Mouse (Mus musculus): ENCODE results near the gene Pcgf5. TPM values are rescaled to one million over a fixed set of nuclear protein-coding genes. Genes with fewer than 3 reads are reported as not detected.
"Not testable (repeated sequence)": the region's sequence is repeated elsewhere in the genome, so short reads cannot be mapped to it uniquely, and the experiment has no call there.

Gene Pcgf5
- total RNA-seq, 1 experiment from 2014 or later = 21.1 TPM

DNA sequence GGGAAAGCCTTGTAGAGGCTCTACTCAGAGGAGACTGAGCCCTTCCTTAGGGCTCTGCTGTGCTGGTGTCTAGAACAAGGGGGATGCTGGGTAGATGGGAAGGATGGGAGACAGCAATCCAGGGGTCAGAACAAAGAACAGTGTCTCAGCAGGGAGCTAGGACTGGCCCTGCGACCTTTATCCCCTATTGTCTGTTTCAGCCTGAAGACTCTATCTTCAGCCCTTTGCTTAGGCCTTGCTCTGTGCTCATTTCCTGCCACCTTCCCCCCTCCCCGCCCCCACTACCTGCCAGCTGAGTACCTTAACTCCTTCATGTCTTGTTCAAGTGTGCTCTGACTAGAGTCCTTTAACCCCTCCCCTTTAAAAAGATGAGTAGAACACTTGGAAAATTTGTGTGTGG, 36.3 kb downstream of the Pcgf5 start:
- DNase-seq = no peak

GRCm38 (mm10) chr19:36388502-36388901, 40.4 kb downstream of the Pcgf5 start:
- DNase-seq = no peak

DNA sequence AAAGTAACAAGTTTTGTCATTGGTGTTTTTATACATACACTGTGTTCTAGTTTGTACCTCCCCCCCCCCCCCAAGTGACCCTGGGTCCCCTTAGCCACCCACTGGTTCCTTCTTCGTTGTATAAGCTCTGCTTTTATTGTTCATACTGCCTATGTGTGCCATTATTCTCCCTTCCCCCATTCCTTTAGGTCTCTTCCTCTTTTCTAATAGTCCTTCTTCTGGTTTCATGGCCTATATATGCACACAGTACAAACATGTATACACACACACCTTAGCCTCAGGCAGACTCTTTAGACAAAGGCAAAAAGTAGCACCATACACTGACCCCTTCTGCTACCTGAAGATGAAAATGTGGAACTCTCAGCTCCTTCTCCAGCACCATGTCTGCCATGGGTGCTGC, 42.6 kb downstream of the Pcgf5 start:
- no peak for DNase-seq

DNA sequence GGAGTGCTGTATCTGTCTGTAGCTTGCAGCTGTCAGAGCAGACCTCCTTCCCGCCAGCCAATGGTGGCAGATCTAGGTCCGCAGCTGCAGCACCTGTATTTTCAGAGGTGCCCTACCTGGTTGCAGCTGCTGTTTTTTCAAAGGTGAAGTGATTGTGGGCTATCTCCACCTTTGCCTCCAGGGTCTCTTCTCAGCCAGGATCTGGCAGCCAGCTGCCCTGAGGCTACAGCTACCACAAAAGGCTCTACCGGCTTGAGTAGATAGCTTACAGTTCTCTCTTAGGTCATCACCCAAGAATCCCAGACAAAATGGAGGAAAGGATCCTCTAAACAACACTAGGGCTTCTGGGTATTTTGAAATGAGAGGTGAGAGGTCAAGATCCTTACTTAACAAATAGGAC, 50.4 kb downstream of the Pcgf5 start:
- no peak for DNase-seq

DNA sequence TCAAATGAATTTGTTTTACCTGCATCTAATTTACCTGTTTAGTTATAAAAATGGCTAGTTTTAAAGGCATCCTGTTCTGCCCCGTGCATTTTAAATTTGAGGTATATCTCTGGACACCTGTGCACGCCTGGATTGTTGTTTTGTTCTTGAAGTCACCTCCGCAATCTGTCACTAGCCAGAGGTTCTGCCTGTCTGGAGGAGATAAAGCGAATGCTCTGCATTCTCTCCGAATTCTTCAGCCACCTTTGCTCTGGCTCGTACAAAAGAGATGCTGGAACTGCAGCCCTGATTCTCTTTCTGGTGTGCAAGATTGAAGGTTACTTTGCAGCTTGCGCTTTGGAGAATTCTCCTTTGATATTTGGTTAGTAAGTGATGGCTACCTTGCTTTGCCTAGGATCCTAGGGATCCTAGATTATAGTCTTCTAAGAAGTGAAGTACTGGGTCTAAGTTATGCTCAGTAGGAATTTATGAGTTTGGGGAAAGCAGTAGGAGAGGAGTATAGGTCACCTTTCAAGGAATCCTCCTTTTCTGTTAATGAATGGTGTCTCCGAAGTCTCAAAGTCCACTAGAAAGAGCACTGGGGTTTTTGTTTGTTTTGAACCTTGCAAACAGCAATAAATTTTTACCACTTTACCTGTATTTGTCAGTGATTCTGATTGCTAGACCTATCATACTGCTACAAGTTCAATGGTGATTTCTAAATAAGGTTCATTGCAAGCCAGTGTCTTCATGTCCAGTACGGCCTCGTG, 60.4 kb downstream of the Pcgf5 start:
- DNase-seq = no peak

DNA sequence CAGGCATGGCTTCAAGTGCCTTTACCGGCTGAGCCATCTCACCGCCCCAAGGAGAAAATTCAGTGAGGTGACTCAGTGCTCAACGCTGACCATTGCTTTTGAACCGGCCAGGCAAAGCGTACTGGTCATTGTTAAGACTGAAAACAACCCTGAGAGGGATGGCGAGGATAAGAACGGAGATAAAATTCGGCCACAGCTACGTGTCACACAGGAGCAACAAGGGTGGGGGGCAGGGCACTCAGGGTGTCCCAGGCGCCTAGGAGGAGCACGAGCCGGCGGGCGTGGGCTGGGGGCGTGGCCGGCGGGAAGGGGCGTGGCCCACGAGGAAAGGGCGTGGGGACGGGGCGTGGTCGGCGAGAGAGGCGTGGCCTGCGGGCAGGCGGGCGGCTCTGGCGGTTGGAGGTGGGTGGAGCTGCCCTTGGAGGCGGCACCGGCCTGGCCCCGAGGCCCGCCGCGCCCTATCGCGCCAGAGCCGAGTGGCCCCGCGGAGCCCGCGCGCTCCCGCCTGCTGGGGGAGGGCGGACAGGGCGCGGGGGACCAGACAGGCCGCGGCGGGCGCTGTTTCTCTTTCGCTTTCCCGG, 61.3 kb downstream of the Pcgf5 start:
- peak; percentile 99 for DNase-seq

DNA sequence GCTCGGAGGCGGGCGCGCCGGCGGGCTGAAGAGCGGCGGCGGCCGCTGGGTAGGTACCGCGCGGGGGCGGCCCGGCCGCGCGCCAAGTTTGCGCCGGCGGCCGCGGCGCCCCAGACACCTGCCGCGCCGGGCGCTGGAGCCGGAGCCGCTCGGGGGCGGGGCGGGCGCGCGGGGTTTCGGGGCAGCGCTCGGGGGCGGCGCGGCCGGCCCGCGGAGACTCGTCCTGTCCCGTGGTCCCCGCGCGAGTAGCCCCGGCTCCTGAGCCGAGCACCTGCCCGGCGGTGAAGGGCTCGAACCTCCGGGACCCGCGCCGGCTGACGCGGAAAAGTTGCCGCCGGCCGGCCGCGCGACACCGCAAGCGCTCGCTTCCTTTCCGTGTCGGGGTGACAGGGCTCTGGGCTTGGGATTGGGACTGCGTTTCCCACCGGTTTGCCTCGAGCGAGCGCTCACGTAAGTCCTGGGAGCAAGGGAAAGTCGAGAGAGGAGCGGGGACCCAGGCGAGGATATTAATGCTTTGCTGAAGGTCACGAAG, 61.8 kb downstream of the Pcgf5 start:
- peak; percentile 56 for DNase-seq

DNA sequence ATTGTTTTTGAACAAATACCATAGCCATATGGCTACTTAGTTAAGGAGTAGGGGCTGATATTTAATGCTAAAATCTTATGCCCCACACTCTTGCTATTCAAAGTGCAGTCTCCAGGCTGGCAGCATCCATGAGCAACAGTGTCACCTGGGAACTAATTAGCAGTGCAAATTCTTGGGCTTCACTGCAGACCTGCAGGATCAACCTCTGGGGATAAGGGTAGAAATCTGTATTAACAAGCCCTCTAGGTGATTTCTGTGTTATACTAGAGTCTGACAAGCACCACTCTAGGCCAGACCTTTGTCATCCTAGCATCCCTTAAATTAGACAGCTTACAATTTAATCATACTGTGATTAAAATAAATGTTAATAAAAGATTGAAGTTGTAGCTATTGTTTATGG, 71.8 kb downstream of the Pcgf5 start:
- DNase-seq = no peak

- no peak for DNase-seq
Measured at GRCm38 (mm10) chr19:36427195-36427876, 79.2 kb downstream of the Pcgf5 start.

GRCm38 (mm10) chr19:36428116-36428515, 80.0 kb downstream of the Pcgf5 start:
- DNase-seq = no peak

DNA sequence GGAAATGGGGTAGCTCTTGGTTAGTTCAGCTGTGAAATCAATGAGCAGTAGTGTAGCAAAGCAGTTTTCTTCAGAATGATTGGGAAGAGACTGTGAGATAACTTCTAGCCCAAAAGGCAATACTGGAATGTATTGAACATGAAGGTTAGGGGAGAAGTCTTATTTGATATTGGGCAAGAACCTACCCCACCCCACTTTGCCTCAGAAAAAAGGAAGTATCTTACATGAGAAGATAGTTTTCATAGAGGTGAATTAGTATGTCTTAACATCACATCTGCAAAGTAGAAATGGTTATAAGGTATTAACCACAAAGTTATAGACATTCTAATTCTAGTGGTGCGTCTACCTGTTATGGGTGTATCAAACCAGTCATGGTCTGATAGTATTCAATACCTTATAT, 81.2 kb downstream of the Pcgf5 start:
- DNase-seq = no peak

- DNase-seq = no peak
Measured at GRCm38 (mm10) chr19:36433161-36433560, 85.1 kb downstream of the Pcgf5 start.

- peak; percentile 63 for DNase-seq
Measured at GRCm38 (mm10) chr19:36439894-36440714, 92.0 kb downstream of the Pcgf5 start.

DNA sequence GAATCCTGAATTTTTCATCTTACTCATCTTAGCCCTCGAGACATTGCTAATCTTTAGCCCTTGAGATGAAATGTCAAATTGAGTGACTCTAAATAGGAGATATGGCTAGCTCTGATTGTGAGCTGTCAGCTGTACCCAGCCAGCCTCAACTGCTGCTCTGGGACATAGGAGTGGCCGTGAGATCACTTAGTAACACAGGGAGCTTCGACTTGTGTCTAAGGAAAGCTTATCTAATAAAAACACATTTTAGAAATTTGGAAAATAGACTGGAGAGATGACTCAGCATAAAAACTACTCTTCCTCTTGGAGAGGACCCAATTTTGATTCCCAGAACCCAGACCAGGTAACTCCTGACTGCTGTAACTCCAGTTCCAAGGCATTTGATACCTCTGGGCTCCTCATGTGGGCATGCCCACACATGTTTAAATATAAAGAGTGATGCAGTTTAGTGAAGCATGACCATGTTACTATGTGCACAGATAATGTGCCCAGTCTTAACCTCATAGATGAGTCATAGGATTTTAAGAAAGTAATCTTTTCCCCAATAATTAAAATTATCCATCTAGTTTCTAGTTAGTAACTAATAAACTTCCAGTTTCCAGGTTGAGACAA, 103.0 kb downstream of the Pcgf5 start:
- DNase-seq = no peak

DNA sequence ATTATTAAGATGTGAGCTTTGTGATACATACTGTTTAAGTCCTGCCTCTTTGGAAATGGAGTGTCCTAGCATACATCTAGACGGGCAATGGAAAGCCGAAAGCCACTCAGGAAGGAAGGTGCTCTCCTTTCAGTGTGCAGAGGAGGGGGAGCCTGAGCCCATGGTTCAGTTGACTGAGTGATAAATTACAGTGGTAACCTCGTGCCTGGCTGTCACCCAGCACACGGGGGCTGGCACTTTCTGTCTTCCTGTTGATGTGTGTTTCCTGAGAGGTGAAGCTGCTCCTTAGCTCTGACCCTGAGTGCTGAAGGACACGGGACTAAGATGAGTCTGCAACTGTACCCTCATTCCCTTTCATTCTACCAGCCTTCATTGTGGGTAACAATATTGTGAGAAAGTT, 103.6 kb downstream of the Pcgf5 start:
- DNase-seq = peak; percentile 19

DNA sequence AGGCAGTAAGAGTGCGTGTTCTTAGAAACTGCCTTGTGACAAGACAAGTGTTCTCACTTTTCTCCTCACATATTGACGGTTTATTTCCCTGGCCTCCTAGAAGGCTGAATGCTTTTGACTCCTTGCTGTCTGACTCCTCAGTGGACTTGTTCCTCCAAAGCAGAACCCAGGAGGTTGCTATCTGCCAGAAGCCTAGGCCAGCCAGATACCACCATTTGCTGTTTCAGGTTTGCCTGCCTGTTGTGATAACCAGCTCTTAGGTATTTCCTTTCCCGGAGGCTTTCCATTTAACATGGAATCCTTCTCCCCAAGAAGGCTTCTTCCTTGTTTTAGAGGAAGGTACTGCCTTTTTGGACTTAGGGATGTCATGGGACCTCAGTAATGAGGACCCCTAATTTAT, 104.1 kb downstream of the Pcgf5 start:
- not testable (repeated sequence) for DNase-seq

DNA sequence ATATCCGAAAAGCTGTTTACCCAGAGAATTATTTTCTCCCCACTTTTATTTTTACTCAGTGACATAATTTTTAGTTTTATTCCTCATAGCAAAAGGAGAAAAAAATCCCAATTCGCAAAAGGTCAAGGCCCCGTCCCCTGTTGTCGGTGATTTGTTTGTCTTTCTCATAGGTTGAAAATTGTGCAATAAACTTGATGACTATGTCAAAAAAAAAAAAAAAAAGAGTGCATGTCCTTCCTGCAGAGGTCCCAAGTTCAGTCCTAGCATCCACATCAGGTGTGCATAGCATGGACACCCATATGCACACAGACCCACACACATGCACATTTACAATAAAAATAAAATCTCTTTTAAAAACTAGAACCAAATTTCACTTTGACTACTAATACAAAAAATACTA, 105.3 kb downstream of the Pcgf5 start:
- peak; percentile 28 for DNase-seq

GRCm38 (mm10) chr19:36470106-36470505, 122.0 kb downstream of the Pcgf5 start:
- DNase-seq = peak; percentile 88

DNA sequence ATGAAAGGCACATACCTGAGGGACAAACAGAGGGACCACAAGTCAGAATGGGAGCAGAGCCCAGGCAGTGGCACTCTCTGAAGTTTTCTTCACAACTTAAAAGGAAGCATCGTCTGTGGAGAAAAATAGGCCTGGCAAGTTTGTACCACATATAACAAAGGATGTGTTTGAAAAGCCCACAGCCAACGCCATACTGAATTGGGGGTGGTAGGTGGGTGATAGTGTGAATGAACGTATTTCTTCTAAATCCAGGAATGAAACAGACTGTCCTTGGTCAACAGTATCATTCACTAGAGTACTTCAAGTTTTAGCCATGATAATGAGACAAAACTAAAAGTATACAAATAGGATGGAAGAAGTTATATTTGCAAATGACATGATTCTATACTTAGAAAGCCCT, 123.2 kb downstream of the Pcgf5 start:
- DNase-seq = no peak

- DNase-seq = no peak
Measured at GRCm38 (mm10) chr19:36476596-36476995, 128.5 kb downstream of the Pcgf5 start.

DNA sequence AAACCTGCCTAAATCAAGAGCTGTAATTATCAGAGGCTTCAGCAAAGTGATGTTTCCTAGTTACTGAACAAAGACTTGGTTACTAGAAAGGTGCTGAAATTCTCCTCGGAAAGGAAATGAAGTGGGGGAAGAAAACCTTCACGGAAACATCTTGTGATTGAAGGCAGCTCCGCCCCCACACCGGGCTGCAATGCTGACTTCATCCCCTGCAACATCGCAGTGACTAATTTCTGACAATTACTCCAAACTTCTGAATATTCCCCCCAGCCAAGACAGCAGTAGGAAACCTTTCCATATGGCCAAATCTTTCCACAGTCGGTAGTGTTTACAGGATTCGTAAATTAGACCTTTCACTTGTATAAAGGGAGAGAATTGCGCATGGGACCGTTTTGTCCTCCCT, 129.0 kb downstream of the Pcgf5 start:
- DNase-seq = peak; percentile 26

GRCm38 (mm10) chr19:36477684-36478083, 129.6 kb downstream of the Pcgf5 start:
- DNase-seq = no peak

Measured in adrenal gland, postnatal 14 days (tissue).